Mouse (Mus musculus) retina, adult 2 months (tissue): ENCODE data around the gene Nsun2.
A peak's percentile ranks its signal among the peaks of the same experiment; 100 is the strongest.

Experiments used
- DNase-seq: peaks from one replicate; pipeline ENCODE4 v3.0.0-alpha.2; 2012; ENCODE audit warnings: low read depth, low spot score

Nsun2 gene

GRCm38 (mm10) chr13:69533405-69534333 is at the start of gene Nsun2:
TSS of gene Nsun2 (plus strand) at chr13:69533746.
- no peak for DNase-seq

- DNase-seq: no peak
Observed at GRCm38 (mm10) chr13:69485326-69485725, 48.2 kb upstream of the Nsun2 start.

DNA sequence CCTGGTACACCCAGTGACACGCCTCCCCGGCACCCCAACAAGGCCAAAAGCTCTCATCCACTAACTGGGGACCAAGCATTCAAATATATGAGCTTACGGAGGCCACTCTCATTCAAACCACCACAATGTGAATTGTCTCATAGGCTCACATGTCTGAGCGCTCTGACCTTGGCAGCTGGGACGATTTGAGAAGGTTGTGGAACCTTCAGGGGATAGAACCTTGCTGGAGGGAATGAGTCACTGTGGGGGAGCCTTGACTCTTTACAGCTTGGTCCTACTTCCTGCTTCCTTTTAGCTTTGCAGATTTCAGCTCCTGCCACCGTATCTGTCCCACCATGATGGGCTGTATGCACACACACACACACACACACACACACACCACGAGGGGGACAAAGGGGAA is 47.7 kb upstream of the Nsun2 start:
- DNase-seq: no peak

DNA sequence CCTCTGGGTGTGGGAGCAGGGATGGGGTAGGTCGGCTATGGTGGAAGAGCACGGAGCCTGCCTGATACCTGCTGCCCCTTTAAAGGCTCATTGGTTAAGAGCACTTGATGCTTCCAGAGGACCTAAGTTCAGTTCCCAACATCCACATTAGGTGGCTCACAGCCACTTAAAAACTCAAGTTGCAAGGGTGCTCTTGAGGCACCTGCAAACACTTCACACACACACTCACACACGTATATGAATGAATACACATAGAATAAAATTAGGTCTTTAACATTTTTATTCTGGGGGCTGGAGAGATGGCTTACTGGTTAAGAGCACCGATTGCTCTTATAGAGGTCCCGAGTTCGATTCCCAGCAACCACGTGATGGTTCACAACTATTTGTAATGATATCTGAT is 46.4 kb upstream of the Nsun2 start:
- DNase-seq: no peak

DNA sequence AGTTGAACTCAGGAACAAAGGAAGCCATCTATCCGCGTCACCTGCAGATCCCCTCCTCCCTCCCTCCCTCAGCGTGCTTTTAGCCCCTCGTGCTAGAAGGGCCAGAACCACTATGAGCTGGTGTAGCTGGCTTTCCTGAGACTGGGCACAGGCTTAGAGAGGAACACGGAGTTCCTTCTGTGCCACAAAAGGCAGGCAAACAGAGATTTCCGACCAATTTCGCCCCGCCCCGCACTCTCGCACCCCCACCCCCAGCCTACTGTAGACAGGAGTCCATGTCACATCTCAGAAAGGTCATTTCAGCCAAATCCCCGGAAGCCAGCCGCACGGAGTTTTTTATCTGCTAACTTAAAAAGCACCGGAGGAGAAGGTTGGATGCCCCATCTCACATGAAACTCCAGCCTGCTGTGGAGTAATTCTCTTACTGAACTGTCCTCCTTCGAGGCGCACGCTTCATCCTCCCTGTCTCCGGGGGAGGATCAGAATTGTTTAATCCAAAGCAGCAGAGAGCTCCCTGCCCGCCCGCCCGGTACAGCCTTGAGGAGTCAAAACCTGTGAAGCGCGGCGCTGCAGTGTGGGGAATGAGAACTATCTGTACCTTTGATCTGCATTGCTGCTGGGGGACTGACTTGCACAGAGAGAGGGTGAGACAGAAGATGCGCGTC is 45.8 kb upstream of the Nsun2 start:
- DNase-seq: no peak

DNA sequence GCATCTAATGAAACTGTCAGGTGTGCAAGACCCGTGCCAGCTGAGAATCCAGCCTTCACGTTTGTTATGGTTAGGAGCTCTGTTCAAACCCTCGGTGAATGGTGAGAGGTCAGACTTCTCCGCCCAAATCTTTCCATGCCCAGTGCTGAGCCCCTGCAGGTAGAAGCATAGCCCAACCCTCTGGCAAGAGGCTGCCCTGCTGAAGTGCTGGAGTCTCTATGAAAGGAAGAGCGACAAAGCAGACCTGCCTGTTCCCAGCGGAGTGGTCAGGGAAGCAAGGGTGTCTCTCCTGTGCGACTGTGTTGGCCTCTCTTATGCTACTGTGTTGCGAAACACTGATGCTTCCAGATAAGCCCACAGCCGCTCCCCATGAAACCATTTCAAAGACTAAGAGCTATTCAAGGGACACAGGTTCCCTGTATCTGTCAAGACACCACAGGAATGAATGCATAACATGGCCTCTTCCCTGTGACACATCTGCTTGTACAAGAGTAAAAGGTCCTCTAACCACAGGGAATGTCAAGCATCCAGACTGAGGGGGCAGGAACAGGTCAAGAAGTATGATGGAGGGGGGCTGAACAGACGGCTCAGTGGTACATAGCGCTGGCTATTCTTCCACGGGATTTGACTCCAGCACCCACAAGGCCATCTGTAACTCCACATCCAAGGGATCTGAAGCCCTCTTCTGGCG is 44.8 kb upstream of the Nsun2 start:
- no peak for DNase-seq

DNA sequence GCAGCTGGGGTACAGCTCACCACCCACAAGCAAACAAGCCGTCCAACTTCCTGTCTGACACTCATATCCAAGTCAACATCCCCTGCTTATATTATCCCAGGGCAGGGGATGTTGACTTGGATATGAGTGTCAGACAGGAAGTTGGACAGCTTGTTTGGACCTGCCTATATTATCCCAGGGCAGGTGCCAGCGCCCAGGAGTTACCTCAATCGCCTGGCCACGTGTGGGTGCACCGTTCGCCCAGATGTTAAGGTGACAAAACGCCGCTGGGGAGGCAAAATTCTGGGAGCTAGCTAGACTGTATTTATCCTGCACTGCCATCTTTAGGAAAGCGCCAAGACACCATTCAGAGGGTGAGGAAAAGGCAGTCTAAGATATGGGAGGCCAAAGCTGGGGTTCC is 43.8 kb upstream of the Nsun2 start:
- DNase-seq: no peak

DNA sequence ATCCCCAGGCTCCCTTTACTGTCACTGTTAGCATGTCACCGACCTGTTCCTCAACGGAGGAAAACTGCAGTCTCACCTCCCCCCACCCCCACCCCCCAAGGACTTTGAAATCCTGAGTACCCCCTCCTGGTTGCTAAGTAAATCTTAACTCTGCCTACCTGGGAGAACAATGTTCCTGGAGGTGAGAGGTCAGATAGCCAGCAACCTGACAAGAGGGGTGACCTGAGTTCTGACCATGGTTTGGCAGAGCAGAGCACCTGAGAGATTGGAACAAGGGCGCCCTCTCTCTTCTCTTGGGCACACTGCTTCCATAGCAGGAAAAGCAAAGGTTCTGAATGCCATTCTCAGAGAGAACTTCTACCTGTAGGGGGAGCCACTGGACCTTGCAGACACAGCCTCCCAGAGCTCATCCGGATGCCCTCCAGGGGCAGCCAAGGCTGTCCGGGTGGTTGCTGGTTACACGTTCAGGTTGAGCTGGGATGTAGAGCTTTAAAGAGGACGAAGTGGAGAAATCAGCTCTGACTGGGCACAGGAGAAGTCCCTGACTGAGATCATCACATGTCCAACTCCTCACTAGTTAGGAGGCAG is 40.6 kb upstream of the Nsun2 start:
- peak; percentile 29 for DNase-seq

DNA sequence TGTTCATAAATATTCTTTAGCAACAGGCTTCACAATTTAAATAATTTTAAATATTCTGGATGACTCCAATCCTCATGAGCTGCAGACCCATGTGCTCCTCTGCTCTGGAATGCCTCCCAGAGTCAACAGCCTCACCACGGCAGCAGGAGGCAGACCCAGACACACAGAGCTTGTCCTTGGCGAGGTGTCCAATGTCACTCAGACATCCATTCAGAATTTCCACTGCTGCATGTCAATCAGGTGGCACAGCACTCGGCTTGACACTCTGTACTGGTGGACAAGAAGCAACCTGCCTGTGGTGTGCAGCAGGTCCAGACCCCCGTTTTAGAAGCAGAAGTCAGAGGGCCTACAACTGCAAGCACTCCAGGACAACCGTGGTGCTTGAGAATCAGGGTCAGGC is 35.3 kb upstream of the Nsun2 start:
- DNase-seq: no peak

- no peak for DNase-seq
Observed at GRCm38 (mm10) chr13:69502157-69502750, 31.3 kb upstream of the Nsun2 start.

- DNase-seq: no peak
Observed at GRCm38 (mm10) chr13:69502863-69503262, 30.7 kb upstream of the Nsun2 start.

- DNase-seq: no peak
Observed at GRCm38 (mm10) chr13:69506341-69507086, 27.0 kb upstream of the Nsun2 start.

GRCm38 (mm10) chr13:69507666-69508065 is 25.9 kb upstream of the Nsun2 start:
- DNase-seq: no peak

DNA sequence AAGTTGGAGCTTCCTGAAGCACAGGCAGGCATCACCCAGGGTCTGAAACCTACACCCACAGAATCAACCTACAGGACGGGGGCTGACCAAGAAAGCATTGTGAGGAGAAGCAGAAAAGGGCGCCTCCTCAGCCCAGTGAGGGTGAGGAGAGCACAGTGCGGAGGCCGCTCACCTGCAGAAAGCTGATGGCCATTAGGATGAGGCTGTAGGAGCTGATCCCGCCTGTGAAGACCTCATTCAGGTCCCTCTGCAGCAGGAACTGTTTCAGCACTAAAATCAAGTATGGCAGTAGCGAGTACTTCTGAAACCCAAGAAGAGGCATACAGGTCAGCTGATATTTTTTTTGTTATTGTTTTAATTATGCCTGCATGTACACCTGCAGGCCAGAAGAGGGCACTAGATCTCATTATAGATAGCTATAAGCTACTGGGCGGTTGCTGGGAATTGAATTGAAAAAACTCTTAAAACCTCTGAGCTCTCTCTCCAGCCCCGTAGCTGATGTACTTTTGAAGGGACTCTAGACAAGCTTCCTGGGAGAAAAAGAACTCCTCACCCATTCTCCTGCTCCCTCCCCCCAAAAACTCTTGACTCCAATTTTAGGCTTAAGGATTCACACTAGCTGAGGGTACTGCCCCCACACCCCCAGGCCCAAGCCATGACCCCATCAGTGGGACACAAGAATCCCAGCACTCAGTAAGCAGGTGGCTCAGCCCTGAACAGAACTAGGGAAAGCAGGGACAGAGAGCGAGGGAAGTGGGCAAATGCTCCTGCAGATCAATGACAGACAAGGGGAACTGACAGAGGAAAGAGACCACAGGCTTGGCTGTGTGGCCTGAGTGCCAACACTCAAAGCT is 23.9 kb upstream of the Nsun2 start:
- DNase-seq: no peak

- DNase-seq: no peak
Observed at GRCm38 (mm10) chr13:69515091-69515490, 18.5 kb upstream of the Nsun2 start.

- no peak for DNase-seq
Observed at GRCm38 (mm10) chr13:69517445-69517844, 16.1 kb upstream of the Nsun2 start.

GRCm38 (mm10) chr13:69519137-69519536 is 14.4 kb upstream of the Nsun2 start:
- no peak for DNase-seq

DNA sequence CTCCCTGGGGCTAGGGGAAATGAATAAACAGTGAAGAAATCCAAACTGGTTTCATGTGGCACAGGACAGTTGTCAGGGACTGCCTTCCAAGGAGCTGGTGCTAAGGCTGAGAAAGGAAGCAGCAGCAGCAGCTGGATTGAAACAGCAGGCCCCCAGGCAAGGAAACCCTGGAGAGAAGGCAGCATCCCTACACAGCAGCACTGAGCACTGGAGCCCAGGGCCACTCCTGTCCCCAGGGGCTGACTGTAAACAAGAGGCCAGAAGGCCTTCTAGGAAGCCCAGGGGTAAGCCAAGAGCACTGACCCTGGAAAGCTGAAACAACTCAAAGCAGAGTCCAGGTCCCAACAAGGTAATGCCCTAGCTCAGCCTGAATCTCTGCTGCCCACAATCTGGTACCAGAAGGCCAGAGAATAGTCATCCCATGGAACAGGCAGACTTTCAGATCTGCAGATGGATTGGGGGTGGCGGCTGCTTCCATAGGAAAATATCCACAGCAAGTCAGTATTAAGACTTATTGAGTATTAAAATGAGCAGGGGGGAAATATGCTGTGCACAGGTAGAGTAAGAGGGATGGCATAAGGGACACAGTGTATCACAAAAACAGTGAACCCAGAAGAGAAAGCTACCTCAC is 11.3 kb upstream of the Nsun2 start:
- DNase-seq: no peak

- DNase-seq: no peak
Observed at GRCm38 (mm10) chr13:69523444-69524157, 9.9 kb upstream of the Nsun2 start.
